Mouse (Mus musculus): ENCODE results near the gene Sptssa. TPM values are rescaled to one million over a fixed set of nuclear protein-coding genes. Genes with fewer than 3 reads are reported as not detected.

Gene Sptssa
- polyA plus RNA-seq, 1 experiment from 2014 or later = 134 TPM

DNA sequence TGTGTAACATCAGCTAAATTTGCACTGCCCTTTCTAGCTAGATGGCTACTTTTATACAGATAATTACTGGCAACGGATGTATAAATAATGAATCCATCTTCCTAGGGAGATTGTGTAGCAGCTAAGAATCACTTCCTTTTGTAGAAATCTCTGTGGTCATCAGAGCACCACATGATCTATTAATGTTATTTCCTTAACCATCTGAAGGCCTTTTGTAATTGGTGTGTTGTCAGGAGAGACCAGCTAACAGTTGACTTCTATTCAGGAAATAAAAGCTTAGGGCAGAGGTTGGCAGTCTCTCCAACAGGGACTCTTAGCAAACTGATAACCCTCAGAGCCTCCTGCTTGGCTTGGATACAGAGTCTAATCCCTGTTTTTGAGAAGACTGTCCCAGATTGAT lies 19.3 kb downstream of the Sptssa start:
- no peaks in the 10 kb centered on the region for H3K27me3 ChIP-seq (replicated peaks; ENCODE audit: insufficient read depth, low read length)
- H3K9me3 ChIP-seq (ENCODE audit: low read length) = no peaks in the 10 kb centered on the region
- no peak overlapping the region for H3K4me3 ChIP-seq (ENCODE audit: low read depth, low read length)
- ATAC-seq (no peak), DNase-seq (ENCODE audit: low spot score) (peak; percentile 24)
- 55% methylated on average over 1 of the region's 1 CpGs for WGBS
- no peak overlapping the region for H3K27ac ChIP-seq (ENCODE audit: low read length)
- no peak for TF ChIP-seq CTCF (IDR thresholded peaks at IDR 0.05)
- TF ChIP-seq EP300 (IDR thresholded peaks at IDR 0.05) = no peak
- H3K9ac ChIP-seq (replicated peaks; ENCODE audit: low read depth) = no peak overlapping the region
- no peak overlapping the region for H3K4me2 ChIP-seq (replicated peaks; ENCODE audit: low read depth, low read length)
- H3K4me1 ChIP-seq (ENCODE audit: insufficient read depth, low read depth, low read length) = no peaks in the 10 kb centered on the region
- H3K36me3 ChIP-seq (ENCODE audit: insufficient read depth, low read length) = no peaks in the 10 kb centered on the region

DNA sequence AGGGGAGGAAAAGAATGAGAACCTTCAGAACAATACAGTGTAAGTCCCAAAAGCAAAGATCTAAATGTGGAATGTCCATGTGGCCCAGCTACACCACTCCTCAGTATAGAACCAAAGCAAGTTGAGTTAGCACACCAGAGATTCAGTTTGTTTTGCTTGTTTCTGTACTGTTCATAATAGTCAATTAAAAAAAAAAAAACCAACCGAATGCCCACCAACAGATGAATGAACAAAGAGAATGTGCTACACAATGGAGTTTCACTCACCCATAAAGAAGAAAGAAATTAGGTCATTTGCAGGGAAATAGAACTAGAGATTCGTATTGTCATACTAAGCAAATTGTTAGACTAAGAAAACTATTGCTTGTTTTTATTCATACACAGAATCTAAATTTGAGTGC lies 24.2 kb downstream of the Sptssa start:
- Histone ChIP-seq H3K4me2 (replicated peaks; ENCODE audit: low read depth, low read length) (no peak overlapping the region), H3K27me3 (replicated peaks; ENCODE audit: insufficient read depth, low read length) (no peaks in the 10 kb centered on the region), H3K27ac (ENCODE audit: low read length) (no peak overlapping the region), H3K4me1 (ENCODE audit: insufficient read depth, low read depth, low read length) (no peaks in the 10 kb centered on the region), H3K4me3 (ENCODE audit: low read depth, low read length) (no peak overlapping the region), H3K36me3 (ENCODE audit: insufficient read depth, low read length) (no peaks in the 10 kb centered on the region), H3K9ac (replicated peaks; ENCODE audit: low read depth) (no peak overlapping the region), H3K9me3 (ENCODE audit: low read length) (no peaks in the 10 kb centered on the region)
- ATAC-seq = no peak
- 88% methylated on average over 2 of the region's 2 CpGs for WGBS
- DNase-seq (ENCODE audit: low spot score) = no peak
- TF ChIP-seq CTCF (IDR thresholded peaks at IDR 0.05) (no peak), EP300 (IDR thresholded peaks at IDR 0.05) (no peak)

DNA sequence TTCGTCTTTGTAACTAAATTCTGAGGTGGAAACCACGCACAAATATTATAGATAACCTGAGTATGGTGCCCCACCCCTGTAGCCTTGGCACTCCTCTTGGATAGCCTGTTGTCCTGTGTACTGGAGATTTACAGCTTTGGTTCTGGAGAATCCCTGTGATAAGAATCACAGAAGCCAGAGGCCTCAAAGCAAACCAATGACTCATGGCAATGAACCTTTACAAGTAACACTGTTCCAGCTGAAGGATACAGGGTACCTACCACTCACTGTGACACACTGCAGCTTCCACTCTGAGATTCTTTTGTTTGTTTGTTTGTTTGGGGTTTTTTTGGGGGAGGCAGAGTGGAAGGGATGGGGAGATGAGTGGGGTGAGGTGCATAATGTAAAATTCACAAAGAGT lies 34.4 kb downstream of the Sptssa start:
- H3K4me1 ChIP-seq (ENCODE audit: insufficient read depth, low read depth, low read length) = no peaks in the 10 kb centered on the region
- no peaks in the 10 kb centered on the region for H3K36me3 ChIP-seq (ENCODE audit: insufficient read depth, low read length)
- 84% methylated on average over 2 of the region's 2 CpGs for WGBS
- no peaks in the 10 kb centered on the region for H3K27me3 ChIP-seq (replicated peaks; ENCODE audit: insufficient read depth, low read length)
- H3K9ac ChIP-seq (replicated peaks; ENCODE audit: low read depth) = no peak overlapping the region
- H3K4me3 ChIP-seq (ENCODE audit: low read depth, low read length) = no peak overlapping the region
- no peak overlapping the region for H3K4me2 ChIP-seq (replicated peaks; ENCODE audit: low read depth, low read length)
- no peak for DNase-seq (ENCODE audit: low spot score)
- TF ChIP-seq CTCF (IDR thresholded peaks at IDR 0.05) (no peak), EP300 (IDR thresholded peaks at IDR 0.05) (no peak)
- no peak overlapping the region for H3K27ac ChIP-seq (ENCODE audit: low read length)
- ATAC-seq = no peak
- H3K9me3 ChIP-seq (ENCODE audit: low read length) = no peaks in the 10 kb centered on the region

DNA sequence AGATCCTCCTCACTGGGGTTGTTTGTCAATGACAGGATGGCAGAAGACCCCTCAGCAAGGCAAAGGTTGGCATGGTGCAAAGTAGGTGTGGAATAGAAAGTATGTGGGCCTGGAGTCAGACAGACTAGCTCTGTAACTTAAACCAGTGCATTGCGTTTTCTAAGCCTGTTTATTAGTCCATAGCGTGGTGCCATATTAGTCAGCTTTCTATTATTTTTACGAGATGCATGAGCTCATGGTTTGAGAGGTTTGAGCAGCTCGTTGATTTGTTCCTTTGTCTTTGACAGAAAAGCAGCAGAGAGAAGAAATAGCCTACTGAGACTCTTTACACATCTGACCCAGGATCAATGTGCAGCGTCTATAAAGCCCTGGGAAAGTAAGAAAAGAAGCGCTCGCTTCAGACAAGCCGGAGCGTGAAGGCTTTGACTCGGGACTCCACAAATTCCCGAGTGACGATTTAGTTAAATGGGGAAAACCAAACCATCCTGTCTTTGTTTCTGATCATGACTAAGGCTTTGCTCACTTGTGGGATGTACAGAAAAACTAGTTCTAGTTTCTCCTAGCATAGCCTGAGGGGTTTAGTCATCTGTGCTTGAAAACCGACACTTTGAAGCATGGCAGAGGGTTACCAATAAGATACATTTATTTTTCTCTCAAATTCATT lies 36.2 kb downstream of the Sptssa start:
- DNase-seq (ENCODE audit: low spot score) (no peak), ATAC-seq (no peak)
- TF ChIP-seq EP300 (IDR thresholded peaks at IDR 0.05) = no peak
- TF ChIP-seq CTCF (IDR thresholded peaks at IDR 0.05) = no peak
- H3K4me3 ChIP-seq (ENCODE audit: low read depth, low read length) = no peak overlapping the region
- H3K4me2 ChIP-seq (replicated peaks; ENCODE audit: low read depth, low read length) = no peak overlapping the region
- no peak overlapping the region for H3K9ac ChIP-seq (replicated peaks; ENCODE audit: low read depth)
- 86% methylated on average over 13 of the region's 13 CpGs for WGBS
- no peaks in the 10 kb centered on the region for H3K9me3 ChIP-seq (ENCODE audit: low read length)
- no peaks in the 10 kb centered on the region for H3K36me3 ChIP-seq (ENCODE audit: insufficient read depth, low read length)
- H3K4me1 ChIP-seq (ENCODE audit: insufficient read depth, low read depth, low read length) = no peaks in the 10 kb centered on the region
- no peaks in the 10 kb centered on the region for H3K27me3 ChIP-seq (replicated peaks; ENCODE audit: insufficient read depth, low read length)
- no peak overlapping the region for H3K27ac ChIP-seq (ENCODE audit: low read length)

DNA sequence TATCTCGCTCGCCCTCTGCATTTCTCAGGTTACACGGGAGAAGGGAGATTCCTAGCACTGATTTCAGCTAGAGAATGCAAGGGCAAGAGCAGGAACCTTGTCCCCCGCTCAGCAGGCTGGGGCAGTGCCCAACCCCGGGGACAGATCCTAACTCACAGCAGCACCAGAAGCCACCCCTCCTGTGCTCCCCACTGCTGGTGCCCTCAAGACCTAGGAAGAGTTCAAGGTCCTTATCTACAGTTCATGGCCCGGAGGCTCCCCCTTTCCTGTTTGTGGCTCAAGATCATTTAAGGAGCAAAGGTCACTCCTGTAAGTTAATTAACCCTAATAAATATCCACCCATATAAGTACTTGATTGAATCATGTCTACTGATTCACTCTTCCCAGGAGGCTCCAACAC lies 47.4 kb downstream of the Sptssa start:
- Histone ChIP-seq H3K9me3 (ENCODE audit: low read length) (no peaks in the 10 kb centered on the region), H3K27me3 (replicated peaks; ENCODE audit: insufficient read depth, low read length) (no peaks in the 10 kb centered on the region), H3K4me1 (ENCODE audit: insufficient read depth, low read depth, low read length) (no peaks in the 10 kb centered on the region), H3K9ac (replicated peaks; ENCODE audit: low read depth) (no peak overlapping the region), H3K36me3 (ENCODE audit: insufficient read depth, low read length) (no peaks in the 10 kb centered on the region), H3K4me3 (ENCODE audit: low read depth, low read length) (no peak overlapping the region), H3K4me2 (replicated peaks; ENCODE audit: low read depth, low read length) (no peak overlapping the region), H3K27ac (ENCODE audit: low read length) (no peak overlapping the region)
- TF ChIP-seq EP300 (IDR thresholded peaks at IDR 0.05) (no peak), CTCF (IDR thresholded peaks at IDR 0.05) (no peak)
- 70% methylated on average over 6 of the region's 6 CpGs for WGBS
- no peak for ATAC-seq
- DNase-seq (ENCODE audit: low spot score) = no peak

DNA sequence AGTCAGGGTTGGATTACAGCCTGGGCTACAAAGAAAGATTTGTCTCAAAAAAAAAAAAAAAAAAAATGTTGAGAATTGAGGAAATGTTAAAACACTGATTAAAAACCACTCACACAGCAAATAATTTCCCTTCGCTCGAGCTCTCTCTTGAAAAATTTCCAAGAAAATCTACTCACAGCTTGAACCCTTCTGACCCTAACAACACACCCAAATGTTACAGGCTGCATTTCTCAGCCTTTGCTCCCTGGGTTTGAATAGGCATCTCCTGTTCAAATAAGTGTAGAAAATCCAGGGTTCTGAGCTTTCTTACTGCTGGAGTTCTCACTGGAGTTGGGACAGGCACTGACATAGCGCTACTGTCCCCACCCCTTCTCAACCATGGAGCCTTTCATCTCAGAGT lies 51.2 kb downstream of the Sptssa start:
- no peaks in the 10 kb centered on the region for H3K4me1 ChIP-seq (ENCODE audit: insufficient read depth, low read depth, low read length)
- H3K27ac ChIP-seq (ENCODE audit: low read length) = no peak overlapping the region
- 34% methylated on average over 3 of the region's 3 CpGs for WGBS
- H3K9me3 ChIP-seq (ENCODE audit: low read length) = no peaks in the 10 kb centered on the region
- no peaks in the 10 kb centered on the region for H3K36me3 ChIP-seq (ENCODE audit: insufficient read depth, low read length)
- TF ChIP-seq EP300 (IDR thresholded peaks at IDR 0.05) (no peak), CTCF (IDR thresholded peaks at IDR 0.05) (no peak)
- no peak overlapping the region for H3K4me2 ChIP-seq (replicated peaks; ENCODE audit: low read depth, low read length)
- ATAC-seq (no peak), DNase-seq (ENCODE audit: low spot score) (peak; percentile 27)
- H3K9ac ChIP-seq (replicated peaks; ENCODE audit: low read depth) = no peak overlapping the region
- no peak overlapping the region for H3K4me3 ChIP-seq (ENCODE audit: low read depth, low read length)
- H3K27me3 ChIP-seq (replicated peaks; ENCODE audit: insufficient read depth, low read length) = no peaks in the 10 kb centered on the region
